ENCODE assay signal across 9 mouse cellular contexts in the genomic region with DNA sequence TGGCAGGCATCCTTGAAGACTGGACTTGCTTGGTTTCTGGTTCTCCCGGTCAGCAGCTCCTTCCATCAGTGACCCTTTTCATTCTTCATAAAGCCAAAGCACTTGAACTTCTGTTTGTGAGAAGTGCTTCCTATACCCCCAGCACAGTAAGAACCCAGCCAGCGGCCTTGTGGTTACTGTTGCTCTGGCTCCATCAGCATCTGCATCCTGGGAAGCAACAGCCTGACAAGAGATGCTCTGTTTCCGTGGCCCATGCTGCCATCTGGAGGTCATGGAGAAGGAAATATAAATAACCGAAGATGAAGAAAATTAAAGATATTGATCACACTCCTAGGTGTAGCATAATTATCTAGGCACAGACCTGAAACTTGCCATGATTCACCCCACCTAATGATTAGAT.
DNase-seq lines count a peak whose midpoint lies in the region; ATAC-seq and TF ChIP-seq lines count a peak whose summit lies in the region.
"Had no signal": no experiment of that assay in that cellular context is flagged by ENCODE, and none has a peak within 500 bp of the region (broad histone marks: within the 10 kb centered on the region; RNA-seq: fewer than 3 reads in every experiment).

No protein-coding gene starts in this region.

- H3K4me2 ChIP-seq in limb, embryonic 11.5 days (ENCODE audit: low read depth, severe bottlenecking) = no peak overlapping the region
- no peak overlapping the region for H3K4me2 ChIP-seq in forebrain, postnatal 0 days (ENCODE audit: low read depth)
- no peak overlapping the region for H3K4me2 ChIP-seq in neural tube, embryonic 13.5 days

- 39% methylated on average over 4 of the region's 4 CpGs for whole genome bisulfite sequencing in limb, embryonic 11.5 days
- 42% methylated on average over 4 of the region's 4 CpGs for WGBS in limb, embryonic 10.5 days
- WGBS in forebrain, postnatal 0 days = 39% methylated on average over 4 of the region's 4 CpGs
- 34% methylated on average over 4 of the region's 4 CpGs for WGBS in liver, adult 2 months
- WGBS in neural tube, embryonic 13.5 days = 48% methylated on average over 4 of the region's 4 CpGs

- H3K9ac ChIP-seq in limb, embryonic 11.5 days (ENCODE audit: low read length) = no peak overlapping the region
- H3K9ac ChIP-seq in forebrain, postnatal 0 days = no peak overlapping the region
- no peak overlapping the region for H3K9ac ChIP-seq in liver, adult 2 months (ENCODE audit: low read depth, low read length)
- no peak overlapping the region for H3K9ac ChIP-seq in neural tube, embryonic 13.5 days

- no peaks in the 10 kb centered on the region for H3K79me2 ChIP-seq in liver, adult 2 months (ENCODE audit: control insufficient read depth, insufficient read depth, low read length)

- TF ChIP-seq CTCF in forebrain, postnatal 0 days (IDR thresholded peaks at IDR 0.05; ENCODE audit: low read depth) = peak; percentile 84
- TF ChIP-seq CTCF in liver, adult 2 months (IDR thresholded peaks at IDR 0.05; ENCODE audit: low read depth, low read length) = peak; percentile 50; the same call in 1 of the 2 replicates

- 0 out of 2 replicates have a peak, but pooled peaks cover 2% of the 10 kb centered on the region for H3K27me3 ChIP-seq in limb, embryonic 11.5 days (ENCODE audit: control insufficient read depth, insufficient read depth, low read length)
- peaks cover 7% of the 10 kb centered on the region for H3K27me3 ChIP-seq in limb, embryonic 10.5 days (ENCODE audit: low read depth, poor library complexity, severe bottlenecking)
- H3K27me3 ChIP-seq in forebrain, postnatal 0 days (ENCODE audit: insufficient read depth, low read length) = no peaks in the 10 kb centered on the region; the same call in 1 of the 2 replicates
- H3K27me3 ChIP-seq in liver, adult 2 months (ENCODE audit: control insufficient read depth, insufficient read depth, low read length) = no peaks in the 10 kb centered on the region
- H3K27me3 ChIP-seq in neural tube, embryonic 13.5 days = no peaks in the 10 kb centered on the region

- peak; percentile 70 for DNase-seq in limb, embryonic 11.5 days (ENCODE audit: low spot score)
- no peak for DNase-seq in limb, embryonic 10.5 days (ENCODE audit: low spot score)
- DNase-seq in adrenal gland, postnatal 25 days = peak; percentile 65
- peak; percentile 88 for DNase-seq in forebrain, postnatal 0 days
- DNase-seq in liver, adult 2 months (ENCODE audit: extremely low read depth, low read depth, low spot score) = peak; percentile 33
- DNase-seq in urinary bladder, postnatal 36 days (ENCODE audit: low spot score in 2 of 2) = peak; percentile 42 to 47

- H3K27ac ChIP-seq in limb, embryonic 11.5 days (replicated peaks; ENCODE audit: low read depth, low read length) = no peak overlapping the region
- no peak overlapping the region for H3K27ac ChIP-seq in limb, embryonic 10.5 days
- H3K27ac ChIP-seq in forebrain, postnatal 0 days (ENCODE audit: low read depth, low read length) = no peak overlapping the region
- no peak overlapping the region for H3K27ac ChIP-seq in liver, adult 2 months (replicated peaks; ENCODE audit: insufficient read depth, low read depth, low read length)
- no peak overlapping the region for H3K27ac ChIP-seq in neural tube, embryonic 13.5 days (replicated peaks)
- H3K27ac ChIP-seq: macrophage had no signal

- no peak overlapping the region for H3K4me3 ChIP-seq in limb, embryonic 11.5 days (ENCODE audit: low read depth, low read length)
- H3K4me3 ChIP-seq in limb, embryonic 10.5 days = no peak overlapping the region
- H3K4me3 ChIP-seq in forebrain, postnatal 0 days (ENCODE audit: low read depth, low read length) = no peak overlapping the region
- no peak overlapping the region for H3K4me3 ChIP-seq in liver, adult 2 months (ENCODE audit: insufficient read depth, low read depth, low read length)
- no peak overlapping the region for H3K4me3 ChIP-seq in neural tube, embryonic 13.5 days

- ATAC-seq in limb, embryonic 11.5 days (ENCODE audit: insufficient number of reproducible peaks, low FRiP score, low TSS enrichment, low read depth) = no peak
- peak; percentile 86 for ATAC-seq in forebrain, postnatal 0 days
- ATAC-seq in inflammation-experienced regulatory T-cells, adult 6 months = peak; percentile 12
- peak; percentile 45; the same call in 1 of the 2 replicates for ATAC-seq in neural tube, embryonic 13.5 days (ENCODE audit: low read depth)

- TF ChIP-seq POLR2A in liver, adult 2 months (IDR thresholded peaks at IDR 0.05; ENCODE audit: extremely low read depth, insufficient read depth, low read length) = no peak

- H3K9me3 ChIP-seq in limb, embryonic 11.5 days (ENCODE audit: control insufficient read depth, low read length) = no peaks in the 10 kb centered on the region
- H3K9me3 ChIP-seq in limb, embryonic 10.5 days (replicated peaks) = no peaks in the 10 kb centered on the region
- no peaks in the 10 kb centered on the region for H3K9me3 ChIP-seq in forebrain, postnatal 0 days (ENCODE audit: low read length)
- no peaks in the 10 kb centered on the region for H3K9me3 ChIP-seq in neural tube, embryonic 13.5 days

- no peaks in the 10 kb centered on the region for H3K4me1 ChIP-seq in limb, embryonic 11.5 days (ENCODE audit: control insufficient read depth, insufficient read depth, low read length)
- H3K4me1 ChIP-seq in limb, embryonic 10.5 days = peaks cover 10% of the 10 kb centered on the region
- no peaks in the 10 kb centered on the region for H3K4me1 ChIP-seq in forebrain, postnatal 0 days (ENCODE audit: insufficient read depth)
- H3K4me1 ChIP-seq in liver, adult 2 months (ENCODE audit: control insufficient read depth, insufficient read depth, low read length) = no peaks in the 10 kb centered on the region
- H3K4me1 ChIP-seq in neural tube, embryonic 13.5 days (replicated peaks) = peaks cover 6% of the 10 kb centered on the region; the same call in 1 of the 2 replicates

- no peaks in the 10 kb centered on the region for H3K36me3 ChIP-seq in limb, embryonic 11.5 days (ENCODE audit: control insufficient read depth, insufficient read depth, low read length)
- no peaks in the 10 kb centered on the region for H3K36me3 ChIP-seq in limb, embryonic 10.5 days
- H3K36me3 ChIP-seq in forebrain, postnatal 0 days (ENCODE audit: insufficient read depth) = no peaks in the 10 kb centered on the region
- H3K36me3 ChIP-seq in liver, adult 2 months (ENCODE audit: control insufficient read depth, insufficient read depth, low read length) = no peaks in the 10 kb centered on the region
- no peaks in the 10 kb centered on the region for H3K36me3 ChIP-seq in neural tube, embryonic 13.5 days
